Mouse (Mus musculus) heart, embryonic 12.5 days (tissue): ENCODE data around the gene Syn3. TPM values are rescaled to one million over a fixed set of nuclear protein-coding genes. Genes with fewer than 3 reads are reported as not detected.
A peak's percentile ranks its signal among the peaks of the same experiment; 100 is the strongest.
"Not testable (repeated sequence)": the region's sequence is repeated elsewhere in the genome, so short reads cannot be mapped to it uniquely, and the experiment has no call there.

Source experiments
- ATAC-seq: fragments of 200-750 bp; cut with Nextera tagmentation; 2 replicates; pipeline ENCODE4 v1.8.0; 2017; ENCODE audit warnings: moderate TSS enrichment, moderate library complexity; ENCODE audit not compliant: insufficient number of reproducible peaks, low FRiP score
- H3K27ac ChIP-seq: fragments of 300-500 bp; sonication (generic); 2 replicates; pipeline ENCODE4 v1.5.1; 2016; ENCODE audit warnings: mild to moderate bottlenecking, moderate library complexity; ENCODE audit not compliant: poor library complexity, severe bottlenecking
- H3K27me3 ChIP-seq: fragments of 300-500 bp; sonication (generic); replicated peaks from 2 replicates; pipeline ENCODE4 v1.6.1; 2016; ENCODE audit warnings: mild to moderate bottlenecking, moderate library complexity
- H3K36me3 ChIP-seq: fragments of 300-500 bp; sonication (generic); 2 replicates; pipeline ENCODE4 v1.6.1; 2016; ENCODE audit warnings: mild to moderate bottlenecking, moderate library complexity
- H3K4me1 ChIP-seq: fragments of 300-500 bp; sonication (generic); replicated peaks from 2 replicates; pipeline ENCODE4 v1.6.1; 2016; ENCODE audit warnings: mild to moderate bottlenecking
- H3K4me2 ChIP-seq: fragments of 300-500 bp; sonication (generic); 2 replicates; pipeline ENCODE4 v1.6.1; 2016; ENCODE audit warnings: mild to moderate bottlenecking, moderate library complexity
- H3K4me3 ChIP-seq: fragments of 300-500 bp; sonication (generic); 2 replicates; pipeline ENCODE4 v1.5.1; 2016; ENCODE audit warnings: mild to moderate bottlenecking
- H3K9ac ChIP-seq: fragments of 300-500 bp; sonication (generic); 2 replicates; pipeline ENCODE4 v1.6.1; 2016; ENCODE audit warnings: mild to moderate bottlenecking, moderate library complexity
- H3K9me3 ChIP-seq: fragments of 300-500 bp; sonication (generic); replicated peaks from 2 replicates; pipeline ENCODE4 v1.6.1; 2016; ENCODE audit warnings: mild to moderate bottlenecking, moderate library complexity
- WGBS: fragments of 180-500 bp; shearing (Covaris S2); methylation state at CpG from one replicate; pipeline ENCODE4 v1.1.7; 2016; 5-methylcytosine and 5-hydroxymethylcytosine counted together
- polyA plus RNA-seq: library from polyadenylated mRNA; unstranded; fragments of >200 nt; fragmentation: Nextera tagmentation; extraction: Ambion mirVana; gene quantifications from 2 replicates; pipeline ENCODE4 v1.2.1, GENCODE M21; 2016

Syn3 gene
- polyA plus RNA-seq, 1 experiment from 2014 or later = 1.5 TPM

- ATAC-seq = no peak
- H3K9me3 ChIP-seq = no peaks in the 10 kb centered on the region
- no peaks in the 10 kb centered on the region for H3K4me1 ChIP-seq
- H3K9ac ChIP-seq = no peak overlapping the region
- H3K4me3 ChIP-seq = no peak overlapping the region
- no peaks in the 10 kb centered on the region for H3K27me3 ChIP-seq
- no peak overlapping the region for H3K27ac ChIP-seq
- H3K36me3 ChIP-seq = peaks cover 40% of the 10 kb centered on the region
- no peak overlapping the region for H3K4me2 ChIP-seq
- WGBS = 85% methylated on average over 4 of the region's 4 CpGs
Observed at GRCm38 (mm10) chr10:86043651-86044050, 455.0 kb downstream of the Syn3 start.

GRCm38 (mm10) chr10:86034007-86034728 lies 464.5 kb downstream of the Syn3 start:
- H3K36me3 ChIP-seq = peaks cover 27% of the 10 kb centered on the region
- 81% methylated on average over 2 of the region's 2 CpGs for WGBS

GRCm38 (mm10) chr10:86032517-86032916 lies 466.2 kb downstream of the Syn3 start:
- no peak overlapping the region for H3K27ac ChIP-seq
- 85% methylated on average over 3 of the region's 3 CpGs for WGBS
- no peak overlapping the region for H3K4me2 ChIP-seq
- H3K4me1 ChIP-seq = no peaks in the 10 kb centered on the region
- H3K27me3 ChIP-seq = no peaks in the 10 kb centered on the region
- H3K36me3 ChIP-seq = peaks cover 34% of the 10 kb centered on the region
- H3K9ac ChIP-seq = no peak overlapping the region
- H3K4me3 ChIP-seq = no peak overlapping the region
- H3K9me3 ChIP-seq = no peaks in the 10 kb centered on the region
- no peak for ATAC-seq

More at GRCm38 (mm10) chr10:86034007-86034728, 464.5 kb downstream of the Syn3 start:
- Histone ChIP-seq H3K9me3 (no peaks in the 10 kb centered on the region), H3K4me3 (no peak overlapping the region), H3K4me1 (no peaks in the 10 kb centered on the region), H3K4me2 (no peak overlapping the region), H3K27me3 (no peaks in the 10 kb centered on the region), H3K27ac (no peak overlapping the region), H3K9ac (no peak overlapping the region)
- no peak for ATAC-seq

GRCm38 (mm10) chr10:86030743-86031142 lies 468.0 kb downstream of the Syn3 start:
- Histone ChIP-seq H3K4me1 (0 out of 2 replicates have a peak, but pooled peaks cover 3% of the 10 kb centered on the region), H3K4me2 (no peak overlapping the region), H3K36me3 (peaks cover 30% of the 10 kb centered on the region), H3K9ac (no peak overlapping the region), H3K9me3 (no peaks in the 10 kb centered on the region), H3K27me3 (no peaks in the 10 kb centered on the region), H3K4me3 (no peak overlapping the region), H3K27ac (no peak overlapping the region)
- no peak for ATAC-seq
- WGBS = 88% methylated on average over 7 of the region's 7 CpGs

GRCm38 (mm10) chr10:86026807-86027206 lies 471.9 kb downstream of the Syn3 start:
- ATAC-seq, H3K4me1 ChIP-seq, H3K27ac ChIP-seq, H3K27me3 ChIP-seq, H3K9ac ChIP-seq, H3K9me3 ChIP-seq, H3K4me2 ChIP-seq, H3K4me3 ChIP-seq: not testable (repeated sequence)
- WGBS = 83% methylated on average over 1 of the region's 1 CpGs
- peaks cover 21% of the 10 kb centered on the region for H3K36me3 ChIP-seq

- Histone ChIP-seq H3K36me3 (peaks cover 21% of the 10 kb centered on the region), H3K4me1 (0 out of 2 replicates have a peak, but pooled peaks cover 5% of the 10 kb centered on the region), H3K4me2 (no peak overlapping the region), H3K27ac (no peak overlapping the region), H3K9ac (no peak overlapping the region), H3K4me3 (no peak overlapping the region), H3K27me3 (no peaks in the 10 kb centered on the region), H3K9me3 (no peaks in the 10 kb centered on the region)
- peak; percentile 56; the same call in 1 of the 2 replicates for ATAC-seq
- 76% methylated on average over 3 of the region's 3 CpGs for WGBS
Observed at GRCm38 (mm10) chr10:86026354-86026753, 472.3 kb downstream of the Syn3 start.

GRCm38 (mm10) chr10:86025906-86026305 lies 472.8 kb downstream of the Syn3 start:
- ATAC-seq = no peak
- 0 out of 2 replicates have a peak, but pooled peaks cover 7% of the 10 kb centered on the region for H3K4me1 ChIP-seq
- no peaks in the 10 kb centered on the region for H3K27me3 ChIP-seq
- H3K9ac ChIP-seq = no peak overlapping the region
- no peak overlapping the region for H3K4me3 ChIP-seq
- peaks cover 17% of the 10 kb centered on the region for H3K36me3 ChIP-seq
- H3K27ac ChIP-seq = no peak overlapping the region
- 83% methylated on average over 2 of the region's 2 CpGs for WGBS
- H3K9me3 ChIP-seq = no peaks in the 10 kb centered on the region
- H3K4me2 ChIP-seq = no peak overlapping the region

GRCm38 (mm10) chr10:86023149-86023548 lies 475.5 kb downstream of the Syn3 start:
- peak overlapping the region; percentile 54 for H3K4me2 ChIP-seq
- H3K27ac ChIP-seq = no peak overlapping the region
- 0 out of 2 replicates have a peak, but pooled peaks cover 10% of the 10 kb centered on the region for H3K27me3 ChIP-seq
- no peak overlapping the region for H3K9ac ChIP-seq
- 0 out of 2 replicates have a peak, but pooled peaks cover 7% of the 10 kb centered on the region for H3K4me1 ChIP-seq
- H3K9me3 ChIP-seq = no peaks in the 10 kb centered on the region
- 0 out of 2 replicates have a peak overlapping the region, but pooled peaks have one; percentile 75 for H3K4me3 ChIP-seq
- 0 out of 2 replicates have a peak, but pooled peaks cover 2% of the 10 kb centered on the region for H3K36me3 ChIP-seq
- ATAC-seq = no peak

GRCm38 (mm10) chr10:86022474-86022816 lies 476.3 kb downstream of the Syn3 start:
- Histone ChIP-seq H3K9me3 (no peaks in the 10 kb centered on the region), H3K4me2 (peak overlapping the region; percentile 69), H3K36me3 (no peaks in the 10 kb centered on the region), H3K27me3 (0 out of 2 replicates have a peak, but pooled peaks cover 11% of the 10 kb centered on the region), H3K4me1 (0 out of 2 replicates have a peak, but pooled peaks cover 7% of the 10 kb centered on the region), H3K27ac (peak overlapping the region; percentile 82), H3K9ac (peak overlapping the region; percentile 82), H3K4me3 (peak overlapping the region; percentile 75)
- ATAC-seq = peak; percentile 36; the same call in 1 of the 2 replicates
- WGBS = 5% methylated on average over 6 of the region's 6 CpGs

GRCm38 (mm10) chr10:86021749-86022473 lies 476.8 kb downstream of the Syn3 start, which contains the start of gene Fbxo7:
Gene Fbxo7, plus strand, starts transcription at chr10:86021972.
- under 1% methylated on average over 82 of the region's 82 CpGs for WGBS

GRCm38 (mm10) chr10:86021408-86021748 lies 477.3 kb downstream of the Syn3 start:
- Histone ChIP-seq H3K4me2 (peak overlapping the region; percentile 69), H3K27me3 (0 out of 2 replicates have a peak, but pooled peaks cover 11% of the 10 kb centered on the region), H3K36me3 (no peaks in the 10 kb centered on the region), H3K4me3 (peak overlapping the region; percentile 75), H3K9ac (0 out of 2 replicates have a peak overlapping the region, but pooled peaks have one; percentile 21), H3K27ac (no peak overlapping the region), H3K9me3 (no peaks in the 10 kb centered on the region), H3K4me1 (0 out of 2 replicates have a peak, but pooled peaks cover 3% of the 10 kb centered on the region)
- no peak for ATAC-seq
- 0% methylated on average over 3 of the region's 3 CpGs for WGBS

More at GRCm38 (mm10) chr10:86021749-86022473, 476.8 kb downstream of the Syn3 start, which contains the start of gene Fbxo7:
- peak; percentile 94 for ATAC-seq
- 0 out of 2 replicates have a peak, but pooled peaks cover 5% of the 10 kb centered on the region for H3K4me1 ChIP-seq
- H3K9ac ChIP-seq = peak within 1 kb of the TSS; percentile 82
- H3K27me3 ChIP-seq = 0 out of 2 replicates have a peak, but pooled peaks cover 11% of the 10 kb centered on the region
- peak within 1 kb of the TSS; percentile 75 for H3K4me3 ChIP-seq
- H3K9me3 ChIP-seq = no peaks in the 10 kb centered on the region
- peak within 1 kb of the TSS; percentile 69 for H3K4me2 ChIP-seq
- no peaks in the 10 kb centered on the region for H3K36me3 ChIP-seq
- peak within 1 kb of the TSS; percentile 82 for H3K27ac ChIP-seq
